Mouse (Mus musculus) urinary bladder, postnatal 36 days (tissue): ENCODE measurements around the gene Rasgrp3.
"Not testable (repeated sequence)": the region's sequence is repeated elsewhere in the genome, so short reads cannot be mapped to it uniquely, and the experiment has no call there.

Experiments
- DNase-seq, 2 experiments: peaks; one replicate each; pipeline ENCODE4 v3.0.0; 2022; ENCODE audit warnings: low spot score in 2 of 2, mixed read lengths in 1 of 2

Gene Rasgrp3

GRCm38 (mm10) chr17:75435599-75435998 lies at the start of gene Rasgrp3:
Rasgrp3 (plus strand) TSS chr17:75435896.
- DNase-seq = no peak

DNA sequence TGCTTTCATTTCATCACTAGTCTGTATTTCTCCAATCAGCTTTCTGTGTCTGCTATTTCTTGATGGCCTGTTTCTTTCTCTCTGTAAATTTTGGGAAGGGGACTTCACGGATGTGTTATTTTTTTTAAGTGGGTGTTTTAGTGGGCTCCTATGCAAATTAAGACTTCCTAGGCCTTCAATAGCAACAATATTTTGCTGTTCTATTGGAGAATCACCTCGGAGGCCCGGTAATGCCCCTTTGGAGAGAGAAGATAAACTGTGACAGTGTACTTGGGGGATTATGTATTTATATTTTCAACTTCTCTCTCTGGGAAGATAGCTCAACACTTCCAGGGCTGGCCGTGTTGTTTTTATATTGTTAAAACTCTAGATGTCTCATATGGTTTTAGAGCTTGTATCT lies 47.3 kb upstream of the Rasgrp3 start:
- DNase-seq = no peak

DNA sequence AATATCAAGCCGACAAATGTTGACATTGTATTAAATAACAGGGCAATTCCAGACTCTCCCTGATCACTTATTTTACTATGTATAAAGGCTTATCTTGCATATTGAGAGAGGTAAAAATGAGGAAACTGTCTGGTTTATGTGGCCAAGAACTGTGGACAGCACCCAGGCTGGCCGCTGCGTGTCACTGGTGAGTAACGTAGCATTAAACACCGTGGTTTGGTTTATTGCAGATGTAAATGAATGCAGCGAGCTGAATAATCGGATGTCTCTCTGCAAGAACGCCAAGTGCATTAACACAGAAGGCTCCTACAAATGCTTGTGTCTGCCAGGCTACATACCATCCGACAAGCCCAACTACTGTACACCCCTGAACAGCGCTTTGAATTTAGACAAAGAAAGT lies 45.6 kb upstream of the Rasgrp3 start:
- no peak for DNase-seq

DNA sequence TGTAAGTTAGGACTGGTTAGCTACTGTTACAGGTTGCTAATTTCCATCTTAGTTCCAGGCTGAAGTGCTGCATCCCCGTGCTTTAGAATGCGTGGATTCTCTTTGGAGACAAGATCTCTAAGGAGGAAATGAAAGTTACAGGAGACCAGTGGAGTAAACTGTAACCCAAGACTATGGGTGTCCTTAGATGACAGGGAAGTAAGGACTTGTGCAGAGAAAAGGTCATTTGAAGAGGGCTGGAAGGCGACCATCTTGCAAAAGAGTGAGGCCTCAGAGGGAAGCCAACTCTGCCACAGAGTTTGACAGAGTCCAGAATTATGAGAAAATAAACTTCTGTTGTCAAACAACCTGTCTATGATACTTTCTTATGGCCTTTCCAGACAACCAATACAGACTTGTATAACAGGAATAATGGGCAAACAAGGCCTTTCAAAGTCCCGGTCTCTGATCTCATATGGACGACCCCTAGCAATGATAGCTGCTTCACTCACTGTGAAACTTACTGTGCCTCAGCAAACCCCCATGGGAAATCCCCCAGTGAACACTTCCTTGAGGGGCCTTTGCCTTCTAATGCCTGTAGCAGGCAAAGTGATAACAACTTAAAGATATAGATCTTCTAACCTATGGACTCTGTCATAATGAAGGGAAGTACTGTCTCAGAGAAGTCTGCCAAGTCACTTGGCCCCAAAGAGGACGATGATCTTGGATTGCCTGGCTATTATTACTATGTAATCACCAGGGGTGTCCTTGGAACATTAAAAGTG lies 44.1 kb upstream of the Rasgrp3 start:
- no peak for DNase-seq

DNA sequence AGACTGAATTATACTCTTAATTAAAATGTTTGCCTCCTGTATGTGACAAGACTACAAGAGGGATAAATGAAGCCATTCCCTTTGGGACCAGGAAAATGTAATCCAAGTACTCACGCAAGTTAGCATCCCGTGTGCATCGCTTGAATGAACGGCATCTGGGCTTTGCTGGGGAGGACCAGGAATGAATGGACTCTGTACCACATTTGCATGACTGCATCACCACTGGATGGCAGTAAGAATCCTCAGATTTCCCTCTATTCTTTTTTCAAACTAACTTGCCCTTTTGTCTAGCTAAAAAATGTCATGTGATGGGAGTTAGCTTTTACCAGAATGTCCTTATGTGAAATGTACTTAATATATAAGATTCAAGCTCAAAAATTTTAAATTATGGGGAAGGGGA lies 29.3 kb upstream of the Rasgrp3 start:
- DNase-seq = no peak

GRCm38 (mm10) chr17:75416861-75417260 lies 18.8 kb upstream of the Rasgrp3 start:
- no peak for DNase-seq

GRCm38 (mm10) chr17:75434152-75434551 lies 1.5 kb upstream of the Rasgrp3 start:
- DNase-seq = no peak

- DNase-seq = no peak
These were observed 825 bp upstream of the Rasgrp3 start for GRCm38 (mm10) chr17:75434871-75435270.

DNA sequence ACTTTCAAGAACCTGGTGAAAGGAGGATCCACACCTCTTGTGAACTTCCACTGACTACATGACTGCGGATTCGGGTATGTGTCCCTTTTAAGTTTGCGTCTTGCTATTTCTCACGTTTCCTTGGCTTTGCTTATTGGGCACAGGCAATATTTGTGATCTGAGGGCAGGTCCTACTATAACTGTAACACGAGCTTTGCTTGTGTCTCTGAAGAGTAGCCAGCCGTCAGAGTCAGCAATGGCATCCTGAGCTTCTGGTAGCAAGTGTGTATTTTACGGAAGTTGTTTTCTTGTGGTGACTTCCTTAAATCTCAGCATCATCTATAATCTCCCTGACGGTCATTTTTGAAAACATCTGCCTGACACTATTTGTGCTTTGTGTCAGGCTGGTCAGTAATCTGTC lies 399 bp downstream of the Rasgrp3 start:
- DNase-seq = no peak

GRCm38 (mm10) chr17:75436819-75437218 lies 1.1 kb downstream of the Rasgrp3 start:
- DNase-seq = no peak

DNA sequence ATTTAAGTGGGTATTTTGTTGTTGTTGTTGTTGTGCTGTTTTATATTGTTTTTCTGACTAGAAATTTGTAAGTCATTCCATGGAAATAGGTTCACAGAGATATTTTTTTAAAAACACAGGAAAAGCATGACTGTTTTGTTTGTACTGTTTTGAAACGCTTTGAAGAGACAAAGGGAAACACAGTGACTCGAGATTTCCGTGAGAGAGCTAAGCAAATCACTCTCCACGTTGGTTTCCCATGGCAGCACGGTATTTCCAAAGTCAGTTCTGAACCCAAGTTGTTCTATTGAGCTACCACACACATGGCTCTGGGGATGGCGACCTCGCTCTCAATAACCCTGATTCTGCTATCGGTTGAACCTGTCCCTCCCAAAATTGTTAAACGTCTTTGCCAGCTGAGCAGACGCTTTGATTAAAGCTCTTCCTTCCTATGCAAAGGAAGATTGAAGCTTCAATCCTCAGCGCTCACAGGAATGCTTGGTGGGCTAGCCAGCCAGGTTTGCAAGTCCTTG lies 1.6 kb downstream of the Rasgrp3 start:
- DNase-seq = no peak

DNA sequence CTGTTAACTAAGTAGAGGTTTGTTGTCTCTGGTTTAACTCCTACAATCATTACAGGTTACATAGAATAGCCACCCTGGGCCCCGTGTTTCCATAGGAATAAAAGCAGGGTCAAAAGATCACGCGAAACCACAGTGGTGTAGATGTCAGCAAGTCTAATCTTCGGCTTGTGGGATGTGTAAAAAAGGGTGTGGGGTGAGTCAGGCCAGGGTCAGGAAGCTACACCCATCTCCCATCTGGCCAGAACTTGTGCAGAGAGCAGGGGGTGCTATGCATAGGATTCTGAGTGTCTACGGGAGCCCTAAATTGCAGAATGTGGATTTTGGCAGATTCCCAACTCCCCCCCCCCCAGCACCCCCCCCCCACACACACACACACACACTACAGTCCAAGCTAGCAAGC lies 2.5 kb downstream of the Rasgrp3 start:
- no peak for DNase-seq

DNA sequence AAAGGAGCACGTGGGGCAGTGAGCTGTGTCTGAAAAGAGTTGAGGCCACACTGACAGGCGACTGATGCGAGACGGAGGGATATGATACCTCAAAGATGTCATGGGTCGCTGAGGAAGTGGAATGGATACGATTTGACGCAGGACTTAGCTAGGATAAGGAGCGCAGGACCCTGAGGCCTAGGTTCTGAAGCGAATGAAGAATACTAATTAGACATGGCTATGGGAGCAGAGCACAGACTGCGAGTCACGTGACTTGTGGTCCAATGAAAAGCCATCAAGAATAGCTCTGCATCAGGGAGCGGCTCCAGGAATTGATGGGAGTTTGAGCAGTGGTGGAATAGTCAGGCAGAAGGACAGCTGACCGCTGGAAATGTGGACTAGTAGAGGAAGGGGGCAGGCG lies 3.4 kb downstream of the Rasgrp3 start:
- no peak for DNase-seq

GRCm38 (mm10) chr17:75440619-75441018 lies 4.9 kb downstream of the Rasgrp3 start:
- DNase-seq = no peak

DNA sequence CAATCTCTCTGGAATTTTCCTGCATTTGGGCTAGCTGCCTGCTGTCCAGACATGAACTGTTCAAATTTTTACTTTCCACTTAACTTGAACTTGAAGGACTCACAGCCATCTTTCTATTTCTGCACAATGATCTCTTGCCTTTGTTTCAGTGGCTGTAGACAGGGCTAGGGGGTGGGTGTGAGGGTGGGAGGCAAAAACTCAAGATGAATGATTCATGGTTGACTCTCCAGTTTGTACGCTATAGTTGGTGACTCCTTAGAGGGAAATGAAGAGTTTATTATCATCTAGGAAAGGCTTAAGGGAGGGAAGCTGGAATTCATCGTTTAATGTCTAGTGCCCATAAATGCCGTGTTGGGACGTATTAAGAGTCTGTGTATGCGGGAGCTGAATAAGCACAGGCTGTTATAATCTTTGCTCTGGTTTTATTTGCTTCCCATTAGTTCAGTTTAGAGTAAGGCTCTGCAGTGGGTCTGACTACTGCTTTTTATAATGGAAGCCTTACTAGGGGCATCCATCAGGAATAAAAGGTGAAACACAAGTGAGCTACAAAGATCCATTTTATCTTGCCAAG lies 5.6 kb downstream of the Rasgrp3 start:
- DNase-seq = no peak

DNA sequence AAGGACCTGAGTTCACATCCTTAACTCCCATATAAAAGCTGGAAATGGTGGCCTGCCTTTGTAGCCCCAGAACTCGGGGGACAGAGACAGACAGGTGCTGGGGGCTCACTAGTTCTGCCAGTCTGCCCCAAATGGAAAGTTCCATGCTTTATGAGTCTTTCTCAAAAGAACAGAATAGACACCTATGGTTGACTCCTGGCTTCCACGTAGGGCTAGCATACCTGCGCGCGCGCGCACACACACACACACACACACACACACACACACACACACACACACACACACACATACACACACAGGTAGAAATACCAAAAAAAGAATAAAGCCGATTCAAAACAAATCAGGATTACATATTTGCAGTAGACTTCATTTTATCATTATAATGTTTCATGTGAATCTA lies 6.7 kb downstream of the Rasgrp3 start:
- no peak for DNase-seq

- DNase-seq = no peak
These were observed 7.4 kb downstream of the Rasgrp3 start for GRCm38 (mm10) chr17:75443064-75443621.

- DNase-seq = no peak
These were observed 12.6 kb downstream of the Rasgrp3 start for GRCm38 (mm10) chr17:75448257-75448656.

DNA sequence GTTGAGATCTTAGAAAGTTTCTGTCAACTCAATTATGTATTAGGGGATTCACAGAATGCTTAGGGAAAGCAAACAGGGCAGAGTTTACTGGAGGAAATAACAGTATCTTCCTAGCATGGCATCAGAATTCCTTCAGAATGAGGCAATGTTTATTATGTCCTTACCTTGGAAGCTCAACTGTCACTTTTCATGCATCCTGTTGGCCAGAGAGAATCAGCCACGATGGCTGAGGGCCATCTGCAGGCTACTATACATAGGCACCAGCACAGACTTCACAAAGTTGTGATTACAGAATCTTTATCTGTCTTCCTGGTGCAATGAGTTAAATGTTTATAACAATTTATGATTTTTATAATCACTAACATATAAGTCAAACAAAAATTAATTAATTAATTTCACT lies 13.3 kb downstream of the Rasgrp3 start:
- DNase-seq = no peak

DNA sequence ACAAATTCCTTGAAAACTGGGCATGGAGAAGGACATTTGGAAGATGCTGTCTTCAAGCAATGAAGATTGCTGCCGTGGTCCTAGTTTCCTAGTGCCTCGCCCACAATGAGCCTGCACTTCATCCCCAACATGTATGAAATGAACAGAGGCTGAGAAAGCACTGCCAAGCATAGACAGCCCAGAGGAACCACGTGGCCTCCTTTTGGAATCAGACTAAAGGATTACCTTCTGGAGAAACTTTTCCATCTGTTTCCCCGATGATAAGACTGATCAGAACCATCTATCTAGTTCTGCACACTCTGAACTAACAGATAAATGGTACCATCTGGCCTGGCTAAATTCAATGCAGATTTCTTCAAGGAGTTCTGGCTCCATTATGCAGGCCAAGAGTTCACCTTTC lies 16.6 kb downstream of the Rasgrp3 start:
- no peak for DNase-seq

GRCm38 (mm10) chr17:75453639-75454038 lies 17.9 kb downstream of the Rasgrp3 start:
- DNase-seq = no peak

DNA sequence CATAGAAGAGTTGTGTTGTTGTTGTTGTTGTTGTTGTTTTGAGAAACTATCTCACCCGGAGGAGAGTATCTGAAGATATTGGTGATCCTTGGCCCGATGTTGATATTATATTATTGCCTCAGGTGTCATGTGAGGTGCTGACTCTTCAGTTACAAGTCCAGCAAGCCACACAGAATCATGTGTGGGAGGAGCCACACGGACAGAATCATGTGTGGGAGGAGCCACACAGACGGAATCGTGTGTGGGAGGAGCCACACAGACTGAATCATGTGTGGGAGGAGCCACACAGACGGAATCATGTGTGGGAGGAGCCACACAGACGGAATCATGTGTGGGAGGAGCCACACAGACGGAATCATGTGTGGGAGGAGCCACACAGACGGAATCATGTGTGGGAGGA lies 20.4 kb downstream of the Rasgrp3 start:
- not testable (repeated sequence) for DNase-seq

GRCm38 (mm10) chr17:75460621-75461020 lies 24.9 kb downstream of the Rasgrp3 start:
- no peak for DNase-seq
